Mouse (Mus musculus) 3134 (cell line): ENCODE data around the gene Col5a3.

ENCODE experiments used
- DNase-seq: peaks from one replicate; pipeline ENCODE4 v3.0.0-alpha.2; 2011; ENCODE audit warnings: low spot score; ENCODE audit not compliant: insufficient read length; ENCODE audit errors: extremely low read depth

Gene Col5a3

GRCm38 (mm10) chr9:20751477-20752029 lies 63.3 kb downstream of the Col5a3 start:
- DNase-seq, result no peak

DNA sequence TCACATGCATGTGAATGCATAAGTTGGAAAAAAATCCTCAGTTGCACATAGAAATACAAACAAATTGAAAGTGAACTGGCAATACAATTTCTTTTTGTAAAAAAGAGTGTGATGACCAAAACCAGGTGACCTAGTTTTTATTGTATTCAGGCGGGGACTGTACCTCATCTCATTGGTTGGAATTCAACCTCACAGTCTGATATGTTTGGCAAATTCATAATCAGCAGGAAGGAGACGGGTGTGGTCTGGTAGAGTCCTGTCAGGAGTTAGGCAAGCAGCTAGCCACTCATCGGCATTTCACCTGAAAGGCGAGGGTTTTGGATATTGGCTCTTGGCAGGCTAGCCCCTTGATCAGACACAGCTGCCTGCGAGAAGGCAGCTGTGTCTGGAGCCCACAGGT lies 65.7 kb downstream of the Col5a3 start:
- no peak for DNase-seq

DNA sequence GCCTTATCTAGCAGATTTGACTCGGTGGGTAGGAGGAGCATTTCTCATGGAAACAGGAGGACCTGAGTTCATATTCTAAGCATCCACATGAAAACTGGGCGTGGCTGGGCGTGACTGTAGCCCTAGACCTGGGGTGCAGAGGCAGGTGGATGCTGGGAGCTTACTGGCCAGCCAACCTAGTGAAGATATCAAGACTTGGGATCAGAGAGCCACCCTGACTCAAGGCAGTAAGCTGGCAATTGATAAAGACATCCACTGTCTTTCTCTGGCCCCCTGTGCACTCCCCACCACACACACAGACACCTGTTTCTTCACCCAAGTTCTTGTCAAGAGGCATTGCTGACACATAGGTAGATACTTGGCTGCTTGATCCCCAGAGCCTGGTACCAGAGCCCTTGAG lies 66.3 kb downstream of the Col5a3 start:
- no peak for DNase-seq

- no peak for DNase-seq
Observed at GRCm38 (mm10) chr9:20747682-20748081, 67.2 kb downstream of the Col5a3 start.

DNA sequence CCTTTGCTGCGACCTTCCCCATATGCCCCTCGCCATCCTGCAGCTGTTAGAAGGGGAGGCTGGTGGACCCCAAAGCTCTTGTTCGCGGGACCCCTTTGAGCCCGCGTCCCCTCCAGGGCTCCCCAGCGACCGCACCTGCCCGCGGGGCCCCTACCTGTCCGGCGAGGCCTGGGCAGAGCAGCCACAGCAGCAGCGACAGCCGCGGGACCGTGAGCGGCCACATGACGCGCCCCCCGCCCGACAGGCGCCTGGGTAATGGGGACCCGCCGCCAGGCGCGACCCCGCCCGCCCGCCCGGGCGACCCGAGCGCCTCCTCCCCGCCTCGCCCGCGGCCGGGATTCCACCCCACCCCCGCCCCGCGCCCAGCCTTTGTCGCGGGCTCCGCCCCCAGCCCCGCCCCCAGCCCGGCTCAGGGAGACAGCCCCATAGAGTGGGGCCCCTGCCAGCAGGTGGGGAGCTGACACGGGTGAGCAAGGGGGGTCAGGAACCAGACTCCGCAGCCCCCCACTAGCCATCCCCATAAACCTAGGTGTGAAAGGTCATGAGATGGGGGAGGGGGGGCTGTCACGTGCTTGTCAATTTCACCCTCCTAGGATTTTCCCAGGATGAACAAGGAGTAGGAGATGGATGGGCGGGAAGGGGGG lies 68.7 kb downstream of the Col5a3 start, which contains the start of gene Olfm2:
Olfm2 (minus strand) TSS at position 333 of the 644 bp plus-strand sequence.
- DNase-seq, result no peak

DNA sequence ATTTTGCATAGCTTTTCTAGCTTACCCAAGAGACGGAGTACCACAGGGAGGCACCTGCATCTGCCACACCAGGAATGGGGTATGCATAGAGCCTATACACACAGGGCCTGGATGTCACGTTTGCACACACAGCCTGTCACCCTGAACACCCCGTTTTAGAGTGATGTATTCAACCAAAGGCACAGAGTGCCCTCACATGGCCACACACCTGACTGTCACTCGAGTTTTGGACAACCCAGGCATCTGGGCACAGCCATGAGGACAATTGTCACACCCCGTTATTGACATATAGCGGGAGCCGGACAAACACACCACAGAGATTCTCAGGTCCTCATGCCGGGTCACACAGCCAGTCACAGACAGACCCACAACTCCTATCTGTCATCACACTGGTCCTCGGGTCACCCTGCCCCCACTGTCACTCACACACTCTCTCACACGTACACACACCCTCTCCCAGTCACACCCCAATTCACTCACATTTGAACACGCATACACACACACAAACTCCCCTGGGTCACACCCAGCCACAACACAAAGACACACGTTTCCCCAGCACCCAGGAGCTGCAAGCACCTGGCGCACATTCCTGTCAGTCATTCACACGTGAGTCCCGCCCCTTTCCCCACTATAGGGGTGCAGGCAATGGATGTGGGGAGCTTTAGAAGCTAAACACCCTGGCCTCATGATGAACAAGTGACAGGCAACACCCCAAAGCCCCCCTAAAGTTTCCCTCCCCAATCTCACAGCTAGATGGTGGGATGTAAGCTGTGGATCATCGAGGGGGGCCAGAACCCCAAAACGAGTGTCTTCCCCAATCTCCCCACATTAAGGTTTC lies 69.5 kb downstream of the Col5a3 start:
- no peak for DNase-seq

DNA sequence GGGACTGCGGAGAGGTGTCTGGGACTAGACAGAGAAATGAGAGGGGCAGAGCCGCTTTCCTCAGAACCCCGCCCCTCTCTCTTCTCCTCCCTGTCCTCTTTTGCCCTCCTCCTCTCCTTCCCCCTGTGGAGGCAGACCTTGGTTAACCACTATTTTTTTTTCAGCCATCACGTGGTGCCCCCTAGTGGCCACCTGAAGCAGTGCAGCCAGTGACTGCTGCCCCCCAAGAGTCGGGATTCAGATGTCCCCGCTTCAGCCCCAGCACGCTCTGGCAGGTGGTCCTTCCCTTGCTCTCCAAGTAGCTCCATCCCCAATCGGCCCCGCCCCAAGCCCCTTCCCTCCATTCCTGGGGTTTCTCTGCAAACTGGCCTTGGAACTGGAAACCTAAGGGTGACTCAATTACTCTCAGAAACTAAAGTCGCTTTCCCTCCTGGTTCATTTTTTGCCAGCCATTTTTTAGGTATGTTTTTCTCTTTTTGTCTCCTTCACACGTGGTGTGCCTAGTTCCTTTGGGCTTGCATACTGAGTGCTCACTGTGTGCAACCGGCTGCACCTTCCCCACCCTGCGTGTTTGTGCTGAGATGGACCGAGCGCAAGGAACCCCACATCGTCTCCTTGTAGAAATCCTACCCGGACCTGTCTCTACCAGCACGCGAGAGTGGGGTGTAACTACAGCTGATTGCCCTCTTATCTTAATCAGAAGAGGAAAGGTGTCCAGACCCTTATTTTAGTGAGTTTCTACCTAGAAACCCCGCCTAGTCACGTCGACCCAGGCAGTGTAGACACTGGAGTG lies 70.7 kb downstream of the Col5a3 start:
- DNase-seq, result no peak

GRCm38 (mm10) chr9:20740407-20740806 lies 74.5 kb downstream of the Col5a3 start:
- peak; percentile 68 for DNase-seq

- no peak for DNase-seq
Observed at GRCm38 (mm10) chr9:20738251-20738999, 76.4 kb downstream of the Col5a3 start.

DNA sequence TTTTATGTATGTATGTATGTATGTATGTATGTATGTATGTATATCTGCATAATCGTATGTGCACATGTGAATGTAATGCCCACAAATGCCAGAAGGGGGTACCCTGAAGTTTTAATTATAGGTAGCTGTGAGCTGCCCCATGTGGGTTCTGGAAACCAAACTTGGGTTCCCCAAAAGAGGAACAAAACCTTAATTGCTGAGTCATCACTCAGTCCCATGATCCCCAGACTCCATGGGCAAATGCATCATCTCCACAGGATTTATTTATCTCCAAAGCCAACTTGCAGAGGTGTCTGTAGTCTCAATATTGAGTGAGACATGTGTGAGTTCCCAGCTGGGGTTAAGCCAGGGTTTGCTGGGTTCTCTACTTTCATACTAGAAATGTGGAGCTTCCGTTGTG lies 77.6 kb downstream of the Col5a3 start:
- DNase-seq, result no peak

DNA sequence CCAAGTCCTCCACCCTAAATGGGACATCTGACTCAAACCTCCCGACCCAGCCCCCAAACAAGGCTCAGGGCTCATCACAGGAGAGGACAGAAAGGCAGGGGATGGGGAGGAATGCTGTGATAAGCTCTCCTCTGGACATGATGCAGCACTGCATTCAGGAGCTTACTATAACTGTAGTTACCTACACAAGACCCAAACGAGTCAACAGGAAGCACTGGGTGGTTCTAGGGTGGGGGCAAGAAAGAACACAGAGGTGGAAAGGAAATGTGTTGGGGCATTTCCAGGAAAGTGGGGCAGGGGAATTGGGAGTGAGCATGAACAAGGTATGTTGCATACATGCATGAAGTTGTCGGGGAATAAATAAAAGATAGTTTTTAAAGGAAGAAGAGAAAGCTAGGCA lies 80.2 kb downstream of the Col5a3 start:
- DNase-seq, result no peak

GRCm38 (mm10) chr9:20731797-20732196 lies 83.1 kb downstream of the Col5a3 start:
- no peak for DNase-seq

GRCm38 (mm10) chr9:20729451-20729850 lies 85.4 kb downstream of the Col5a3 start:
- no peak for DNase-seq

- DNase-seq, result no peak
Observed at GRCm38 (mm10) chr9:20727601-20728113, 87.2 kb downstream of the Col5a3 start.

GRCm38 (mm10) chr9:20726859-20727600 lies 87.8 kb downstream of the Col5a3 start:
- DNase-seq, result no peak

DNA sequence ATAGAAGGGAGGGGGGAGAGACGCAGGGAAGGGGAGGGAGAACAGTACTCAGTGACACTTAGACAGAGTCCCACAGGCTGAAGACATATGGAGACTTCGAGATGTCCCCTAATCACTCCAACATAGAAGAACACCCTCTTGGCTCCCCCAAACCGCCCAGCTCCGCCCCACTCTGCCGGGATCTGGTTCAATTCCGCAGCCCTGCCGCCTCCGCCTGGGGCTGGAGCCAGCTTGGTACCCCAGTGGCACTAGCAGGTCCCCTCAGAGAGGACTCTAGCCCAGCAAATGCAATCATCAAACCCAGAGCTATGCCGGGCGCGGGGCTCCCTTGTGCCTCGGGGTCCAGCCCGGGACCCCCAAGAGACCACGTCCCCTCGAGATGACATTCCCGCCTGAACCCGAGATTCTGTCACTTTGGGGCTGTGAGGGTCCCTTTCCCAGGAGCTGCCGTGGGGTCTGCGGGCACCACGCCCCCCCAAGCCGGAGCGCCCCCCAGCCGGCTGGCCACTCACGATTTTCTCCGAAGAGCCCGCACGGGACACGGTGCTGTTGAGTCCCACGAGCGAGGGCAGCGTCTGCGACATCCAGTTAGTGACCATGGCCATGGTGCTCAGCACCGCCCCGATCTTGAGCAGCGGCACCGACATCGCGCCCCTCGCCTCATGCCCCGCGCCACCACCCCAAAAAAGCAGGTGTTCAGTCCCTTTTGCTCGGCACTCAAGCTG lies 88.6 kb downstream of the Col5a3 start:
- no peak for DNase-seq

- DNase-seq, result no peak
Observed at GRCm38 (mm10) chr9:20721582-20721981, 93.3 kb downstream of the Col5a3 start.
